Mouse (Mus musculus) erythroblast, embryonic 14.5 days (primary cell): ENCODE data around the gene Hrasls.

Experiments used
- GATA1 ChIP-seq: IDR thresholded peaks from 2 replicates; pipeline ENCODE4 v1.6.1; 2012; ENCODE audit warnings: low read length, inconsistent platforms, mixed read lengths
- TAL1 ChIP-seq: IDR thresholded peaks from 3 replicates; pipeline ENCODE4 v1.6.1; 2012; ENCODE audit warnings: low read length, inconsistent platforms, mixed read lengths

- no peak for TF ChIP-seq GATA1
- TF ChIP-seq TAL1 = no peak
Measured at GRCm38 (mm10) chr16:29201146-29201545, 8.3 kb upstream of the Hrasls start.
